Mouse (Mus musculus): Measurements from ENCODE around the gene Ncam1. TPM values are rescaled to one million over a fixed set of nuclear protein-coding genes. Genes with fewer than 3 reads are reported as not detected.

The Ncam1 gene
- polyA plus RNA-seq, 1 experiment = not detected

GRCm38 (mm10) chr9:49577136-49577535 lies 221.6 kb downstream of the Ncam1 start:
- TF ChIP-seq GATA1 (IDR thresholded peaks at IDR 0.05; ENCODE audit: low read length) = no peak

GRCm38 (mm10) chr9:49571695-49572510 lies 226.8 kb downstream of the Ncam1 start:
- TF ChIP-seq GATA1 (IDR thresholded peaks at IDR 0.05; ENCODE audit: low read length) = no peak

- no peak for TF ChIP-seq GATA1 (IDR thresholded peaks at IDR 0.05; ENCODE audit: low read length)
Measured at GRCm38 (mm10) chr9:49570731-49571694, 227.7 kb downstream of the Ncam1 start.

- no peak for TF ChIP-seq GATA1 (IDR thresholded peaks at IDR 0.05; ENCODE audit: low read length)
Measured at GRCm38 (mm10) chr9:49570033-49570660, 228.6 kb downstream of the Ncam1 start.

GRCm38 (mm10) chr9:49565846-49566245 lies 232.9 kb downstream of the Ncam1 start:
- TF ChIP-seq GATA1 (IDR thresholded peaks at IDR 0.05; ENCODE audit: low read length) = no peak

GRCm38 (mm10) chr9:49558941-49559340 lies 239.8 kb downstream of the Ncam1 start:
- no peak for TF ChIP-seq GATA1 (IDR thresholded peaks at IDR 0.05; ENCODE audit: low read length)

GRCm38 (mm10) chr9:49551353-49551752 lies 247.4 kb downstream of the Ncam1 start:
- no peak for TF ChIP-seq GATA1 (IDR thresholded peaks at IDR 0.05; ENCODE audit: low read length)

- TF ChIP-seq GATA1 (IDR thresholded peaks at IDR 0.05; ENCODE audit: low read length) = no peak
Measured at GRCm38 (mm10) chr9:49542593-49542992, 256.1 kb downstream of the Ncam1 start.

- TF ChIP-seq GATA1 (IDR thresholded peaks at IDR 0.05; ENCODE audit: low read length) = no peak
Measured at GRCm38 (mm10) chr9:49537814-49538213, 260.9 kb downstream of the Ncam1 start.

- no peak for TF ChIP-seq GATA1 (IDR thresholded peaks at IDR 0.05; ENCODE audit: low read length)
Measured at GRCm38 (mm10) chr9:49536593-49536992, 262.1 kb downstream of the Ncam1 start.

GRCm38 (mm10) chr9:49534958-49535357 lies 263.8 kb downstream of the Ncam1 start:
- TF ChIP-seq GATA1 (IDR thresholded peaks at IDR 0.05; ENCODE audit: low read length) = no peak

GRCm38 (mm10) chr9:49533912-49534491 lies 264.7 kb downstream of the Ncam1 start:
- no peak for TF ChIP-seq GATA1 (IDR thresholded peaks at IDR 0.05; ENCODE audit: low read length)

- TF ChIP-seq GATA1 (IDR thresholded peaks at IDR 0.05; ENCODE audit: low read length) = no peak
Measured at GRCm38 (mm10) chr9:49533455-49533854, 265.3 kb downstream of the Ncam1 start.

GRCm38 (mm10) chr9:49531833-49532232 lies 266.9 kb downstream of the Ncam1 start:
- no peak for TF ChIP-seq GATA1 (IDR thresholded peaks at IDR 0.05; ENCODE audit: low read length)

GRCm38 (mm10) chr9:49531257-49531656 lies 267.5 kb downstream of the Ncam1 start:
- TF ChIP-seq GATA1 (IDR thresholded peaks at IDR 0.05; ENCODE audit: low read length) = no peak
